Mouse (Mus musculus) liver, adult 2 months (tissue): Measurements from ENCODE around the gene Sorl1.

Experiments used
- CTCF ChIP-seq: fragments of 200-500 bp; IDR thresholded peaks from 2 replicates; pipeline ENCODE4 v1.5.1; 2011; ENCODE audit warnings: low read depth, low read length, control low read depth
- POLR2A ChIP-seq: fragments of 200-500 bp; IDR thresholded peaks from 2 replicates; pipeline ENCODE4 v1.6.1; 2011; ENCODE audit warnings: low read length, control low read depth; ENCODE audit not compliant: insufficient read depth; ENCODE audit errors: extremely low read depth

DNA sequence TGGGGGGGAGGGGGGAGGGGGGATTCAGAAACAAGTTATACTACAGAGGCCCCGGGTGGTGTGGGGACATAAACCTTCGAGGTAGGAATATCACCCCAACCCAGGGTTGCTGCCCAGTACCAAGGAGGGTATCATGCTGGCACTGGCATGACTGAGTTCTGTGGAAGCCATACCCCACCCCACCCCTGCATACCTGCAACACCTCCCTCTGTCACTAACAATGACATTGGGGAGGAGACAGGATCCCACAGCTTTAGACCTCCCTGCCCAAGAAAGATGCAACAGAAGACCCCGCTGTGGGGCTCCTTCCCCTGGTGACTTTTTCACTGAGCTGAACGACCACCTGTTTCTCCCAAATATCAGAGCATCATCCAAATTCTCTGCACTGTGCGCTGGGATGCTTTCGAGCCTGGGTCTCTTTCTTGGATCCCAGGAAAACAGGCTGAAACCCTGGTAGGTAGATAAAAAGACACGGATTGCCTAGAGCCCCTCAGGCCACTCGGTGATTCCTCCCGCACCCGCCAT lies 189.2 kb downstream of the Sorl1 start:
- TF ChIP-seq POLR2A (no peak), CTCF (no peak)
